Mouse (Mus musculus): Measurements from ENCODE around the gene Etfa. TPM values are rescaled to one million over a fixed set of nuclear protein-coding genes. Genes with fewer than 3 reads are reported as not detected.

The Etfa gene
- polyA plus RNA-seq, 1 experiment from 2014 or later, result 216 TPM

DNA sequence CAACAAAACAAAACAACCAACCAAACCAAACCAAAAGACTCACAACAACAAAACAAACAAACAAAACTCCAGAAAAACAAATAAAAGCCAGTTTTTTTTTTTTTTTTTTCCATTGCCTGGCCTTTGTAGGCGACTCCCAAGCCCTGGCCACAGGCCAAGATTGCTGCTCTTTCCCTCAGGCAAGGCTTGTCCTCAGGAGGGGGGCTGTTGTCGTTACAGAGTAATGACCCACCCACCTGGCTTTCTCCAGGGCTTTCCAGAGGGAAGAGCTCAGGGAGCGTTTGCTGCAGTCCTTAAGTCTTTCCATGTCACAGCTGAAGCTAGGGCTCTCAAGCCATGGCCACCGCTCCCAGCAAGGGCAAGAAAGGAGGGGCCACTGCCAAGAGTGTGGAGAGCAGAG, 26.3 kb upstream of the Etfa start, which contains the start of gene Isl2:
TSS of gene Isl2 (plus strand) at position 296 of the 400 bp plus-strand sequence.
- H3K27ac ChIP-seq (ENCODE audit: low read length), result no peak within 1 kb of the TSS
- ATAC-seq (ENCODE audit: low read depth), result no peak
- H3K9ac ChIP-seq (ENCODE audit: low read length), result no peak within 1 kb of the TSS
- no peaks in the 10 kb centered on the region for H3K9me3 ChIP-seq (ENCODE audit: control insufficient read depth, low read length)
- H3K4me1 ChIP-seq (replicated peaks; ENCODE audit: control insufficient read depth, insufficient read depth, low read length), result peaks cover 17% of the 10 kb centered on the region
- no peaks in the 10 kb centered on the region for H3K36me3 ChIP-seq (ENCODE audit: control insufficient read depth, insufficient read depth, low read length)
- H3K4me2 ChIP-seq (ENCODE audit: low read depth, low read length), result no peak within 1 kb of the TSS
- peaks cover 57% of the 10 kb centered on the region for H3K27me3 ChIP-seq (ENCODE audit: control insufficient read depth, insufficient read depth, low read depth, low read length)
- H3K4me3 ChIP-seq (ENCODE audit: low read length), result no peak within 1 kb of the TSS
- WGBS, result 8% methylated on average over 4 of the region's 4 CpGs

DNA sequence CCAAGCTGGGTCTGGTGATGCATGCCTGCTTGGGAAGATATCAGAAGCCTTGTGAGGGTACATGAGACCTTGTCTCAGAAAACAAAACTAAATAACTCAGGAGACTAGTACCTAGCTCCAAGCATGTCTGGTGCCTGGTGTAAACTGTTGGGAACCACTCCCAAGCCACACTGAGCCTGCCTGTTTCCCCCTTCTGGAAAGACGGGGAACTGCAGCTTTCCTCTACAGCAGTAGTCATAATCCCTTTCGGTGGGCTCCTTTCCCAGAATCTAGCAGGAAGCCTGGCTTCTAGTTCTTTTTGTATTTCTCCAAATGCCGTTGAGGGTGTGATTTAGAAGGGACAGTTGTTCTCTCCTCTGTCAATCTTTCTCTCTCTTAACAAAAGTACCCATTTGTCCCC, 23.9 kb upstream of the Etfa start:
- H3K4me2 ChIP-seq (ENCODE audit: low read depth, low read length), result no peak overlapping the region
- H3K36me3 ChIP-seq (ENCODE audit: control insufficient read depth, insufficient read depth, low read length), result no peaks in the 10 kb centered on the region
- peaks cover 5% of the 10 kb centered on the region for H3K4me1 ChIP-seq (replicated peaks; ENCODE audit: control insufficient read depth, insufficient read depth, low read length)
- no peaks in the 10 kb centered on the region for H3K9me3 ChIP-seq (ENCODE audit: control insufficient read depth, low read length)
- H3K27ac ChIP-seq (ENCODE audit: low read length), result no peak overlapping the region
- H3K9ac ChIP-seq (ENCODE audit: low read length), result no peak overlapping the region
- H3K4me3 ChIP-seq (ENCODE audit: low read length), result no peak overlapping the region
- whole genome bisulfite sequencing, result 22% methylated on average over 3 of the region's 3 CpGs
- peaks cover 36% of the 10 kb centered on the region for H3K27me3 ChIP-seq (ENCODE audit: control insufficient read depth, insufficient read depth, low read depth, low read length)
- ATAC-seq (ENCODE audit: low read depth), result 0 out of 2 replicates have a peak, but pooled peaks have one; percentile 35

DNA sequence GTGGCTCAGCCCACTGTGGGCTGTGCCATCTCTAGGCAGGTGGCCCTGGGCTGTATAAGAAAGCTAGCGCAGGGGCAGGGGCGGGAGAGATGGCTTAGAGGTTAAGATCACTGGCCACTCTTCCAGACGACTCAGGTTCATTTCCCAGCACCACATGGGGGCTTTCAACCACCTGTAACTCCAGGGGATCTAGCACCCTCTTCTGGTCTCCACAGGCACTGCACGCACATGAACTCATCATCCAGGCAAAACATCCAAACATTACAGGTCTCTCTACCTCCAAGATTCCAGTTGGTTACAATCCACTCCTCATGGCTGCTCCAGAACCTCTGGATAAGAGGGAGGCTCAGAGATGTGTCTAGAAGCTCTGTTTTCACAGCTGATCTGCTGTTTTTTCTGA, 13.7 kb upstream of the Etfa start:
- Histone ChIP-seq H3K9ac (ENCODE audit: low read length) (no peak overlapping the region), H3K27ac (ENCODE audit: low read length) (no peak overlapping the region), H3K4me3 (ENCODE audit: low read length) (no peak overlapping the region), H3K27me3 (ENCODE audit: control insufficient read depth, insufficient read depth, low read depth, low read length) (no peaks in the 10 kb centered on the region), H3K36me3 (ENCODE audit: control insufficient read depth, insufficient read depth, low read length) (no peaks in the 10 kb centered on the region), H3K4me1 (replicated peaks; ENCODE audit: control insufficient read depth, insufficient read depth, low read length) (no peaks in the 10 kb centered on the region), H3K9me3 (ENCODE audit: control insufficient read depth, low read length) (no peaks in the 10 kb centered on the region), H3K4me2 (ENCODE audit: low read depth, low read length) (no peak overlapping the region)
- no peak for ATAC-seq (ENCODE audit: low read depth)
- WGBS, result 47% methylated on average over 4 of the region's 4 CpGs

DNA sequence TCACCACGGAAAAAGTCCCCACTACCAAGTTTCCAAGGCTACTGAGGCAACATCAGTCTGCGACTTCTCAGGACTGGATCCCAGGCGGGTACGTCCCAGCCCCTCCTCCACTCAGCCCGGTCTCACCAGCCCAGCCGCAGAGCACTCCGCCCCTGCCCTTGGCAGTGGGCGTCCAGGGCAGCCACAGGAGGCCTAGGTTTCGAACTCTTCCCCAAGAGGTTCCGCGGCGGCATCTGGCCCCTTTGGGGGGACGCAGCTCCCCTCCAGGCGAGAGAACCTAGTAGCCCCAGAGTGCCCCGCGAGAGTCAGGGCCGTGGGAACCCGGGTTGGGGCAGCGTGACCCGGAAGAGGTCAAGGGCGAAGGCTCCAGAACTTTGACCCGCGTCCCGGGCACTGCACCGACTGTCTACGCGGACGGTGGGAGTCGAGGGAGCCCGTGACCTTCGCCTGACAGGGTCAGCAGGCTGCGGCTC, 486 bp downstream of the Etfa start:
- peak overlapping the region; percentile 94 for H3K27ac ChIP-seq (ENCODE audit: low read length)
- no peaks in the 10 kb centered on the region for H3K36me3 ChIP-seq (ENCODE audit: control insufficient read depth, insufficient read depth, low read length)
- WGBS, result under 1% methylated on average over 32 of the region's 32 CpGs
- ATAC-seq (ENCODE audit: low read depth), result peak; percentile 85
- H3K27me3 ChIP-seq (ENCODE audit: control insufficient read depth, insufficient read depth, low read depth, low read length), result no peaks in the 10 kb centered on the region; the same call in 1 of the 2 replicates
- H3K9ac ChIP-seq (ENCODE audit: low read length), result peak overlapping the region; percentile 96
- peak overlapping the region; percentile 91 for H3K4me2 ChIP-seq (ENCODE audit: low read depth, low read length)
- H3K4me3 ChIP-seq (ENCODE audit: low read length), result peak overlapping the region; percentile 98
- peaks cover 14% of the 10 kb centered on the region; the same call in 1 of the 2 replicates for H3K4me1 ChIP-seq (replicated peaks; ENCODE audit: control insufficient read depth, insufficient read depth, low read length)
- no peaks in the 10 kb centered on the region for H3K9me3 ChIP-seq (ENCODE audit: control insufficient read depth, low read length)

DNA sequence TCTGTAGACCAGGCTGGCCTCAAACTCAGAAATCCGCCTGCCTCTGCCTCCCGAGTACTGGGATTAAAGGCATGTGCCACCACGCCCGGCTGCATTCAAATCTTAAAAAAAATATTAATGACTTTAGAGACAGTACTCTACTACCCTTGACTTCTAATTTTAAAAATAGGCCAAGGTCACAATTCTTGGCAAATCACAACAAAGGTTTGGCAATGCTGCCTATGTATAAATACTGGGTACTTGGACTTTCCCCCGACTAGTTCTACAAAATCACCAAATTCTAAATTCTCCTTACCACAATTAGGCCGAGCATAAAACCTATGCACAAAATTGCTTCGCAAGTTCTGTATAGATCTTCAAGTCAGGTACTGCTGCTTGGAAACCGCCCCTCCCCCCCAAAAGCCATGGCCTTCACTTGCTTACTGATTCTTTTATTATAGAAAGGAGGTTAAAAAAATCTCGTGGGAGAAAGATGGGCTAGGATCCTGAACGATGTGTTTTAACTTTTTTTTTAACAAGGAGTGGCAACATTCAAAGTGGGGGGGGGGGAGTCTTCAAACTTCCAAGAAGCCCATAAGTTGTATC, 1.3 kb downstream of the Etfa start:
- Histone ChIP-seq H3K9me3 (ENCODE audit: control insufficient read depth, low read length) (no peaks in the 10 kb centered on the region), H3K4me3 (ENCODE audit: low read length) (peak overlapping the region; percentile 98), H3K27ac (ENCODE audit: low read length) (no peak overlapping the region), H3K36me3 (ENCODE audit: control insufficient read depth, insufficient read depth, low read length) (no peaks in the 10 kb centered on the region), H3K4me2 (ENCODE audit: low read depth, low read length) (peak overlapping the region; percentile 91), H3K4me1 (replicated peaks; ENCODE audit: control insufficient read depth, insufficient read depth, low read length) (peaks cover 14% of the 10 kb centered on the region; the same call in 1 of the 2 replicates), H3K27me3 (ENCODE audit: control insufficient read depth, insufficient read depth, low read depth, low read length) (no peaks in the 10 kb centered on the region; the same call in 1 of the 2 replicates), H3K9ac (ENCODE audit: low read length) (no peak overlapping the region)
- ATAC-seq (ENCODE audit: low read depth), result no peak
- WGBS, result 74% methylated on average over 10 of the region's 10 CpGs

DNA sequence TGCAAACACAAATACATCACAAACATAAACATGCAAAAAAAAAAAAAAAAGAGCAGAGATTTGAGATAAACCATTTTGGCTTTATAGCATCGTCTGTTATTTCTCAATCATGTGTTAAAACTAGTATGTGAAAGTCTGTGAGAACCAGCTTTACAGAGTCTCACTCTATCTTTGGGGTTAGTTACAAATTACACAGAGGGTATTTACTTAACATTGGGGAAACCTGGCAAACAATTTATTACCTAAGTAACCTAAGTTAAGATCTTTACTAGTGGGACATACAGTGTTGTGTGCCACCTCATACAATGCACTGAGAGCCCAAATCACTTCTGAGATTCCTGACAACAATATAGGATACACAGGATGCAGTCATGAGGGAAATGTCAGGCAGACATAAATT, 2.3 kb downstream of the Etfa start:
- H3K36me3 ChIP-seq (ENCODE audit: control insufficient read depth, insufficient read depth, low read length), result no peaks in the 10 kb centered on the region
- no peak overlapping the region for H3K4me3 ChIP-seq (ENCODE audit: low read length)
- WGBS, result 72% methylated on average over 1 of the region's 1 CpGs
- no peak overlapping the region for H3K4me2 ChIP-seq (ENCODE audit: low read depth, low read length)
- H3K4me1 ChIP-seq (replicated peaks; ENCODE audit: control insufficient read depth, insufficient read depth, low read length), result peaks cover 14% of the 10 kb centered on the region; the same call in 1 of the 2 replicates
- H3K9me3 ChIP-seq (ENCODE audit: control insufficient read depth, low read length), result no peaks in the 10 kb centered on the region
- no peaks in the 10 kb centered on the region; the same call in 1 of the 2 replicates for H3K27me3 ChIP-seq (ENCODE audit: control insufficient read depth, insufficient read depth, low read depth, low read length)
- no peak overlapping the region for H3K9ac ChIP-seq (ENCODE audit: low read length)
- no peak for ATAC-seq (ENCODE audit: low read depth)
- no peak overlapping the region for H3K27ac ChIP-seq (ENCODE audit: low read length)

DNA sequence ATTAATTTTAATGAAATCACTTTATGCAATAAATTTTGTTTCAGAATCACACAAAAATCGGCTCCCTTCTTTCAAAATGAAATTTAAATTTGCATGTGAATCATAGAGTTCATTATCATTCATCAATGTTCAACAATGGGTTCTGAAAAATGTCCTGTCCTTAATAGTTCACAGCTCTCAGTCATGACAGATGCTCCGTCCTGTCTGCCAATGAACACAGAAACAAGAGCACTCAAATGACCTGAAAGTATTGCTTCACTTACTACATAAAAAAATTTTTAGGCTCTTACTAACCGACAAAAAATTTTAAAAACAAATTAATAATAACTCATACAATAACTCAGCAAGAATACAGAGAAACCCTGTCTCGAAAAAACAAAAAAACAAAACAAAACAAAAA, 3.3 kb downstream of the Etfa start:
- Histone ChIP-seq H3K27ac (ENCODE audit: low read length) (no peak overlapping the region), H3K9me3 (ENCODE audit: control insufficient read depth, low read length) (no peaks in the 10 kb centered on the region), H3K4me2 (ENCODE audit: low read depth, low read length) (no peak overlapping the region), H3K9ac (ENCODE audit: low read length) (no peak overlapping the region), H3K36me3 (ENCODE audit: control insufficient read depth, insufficient read depth, low read length) (no peaks in the 10 kb centered on the region), H3K4me3 (ENCODE audit: low read length) (no peak overlapping the region), H3K4me1 (replicated peaks; ENCODE audit: control insufficient read depth, insufficient read depth, low read length) (peaks cover 14% of the 10 kb centered on the region; the same call in 1 of the 2 replicates), H3K27me3 (ENCODE audit: control insufficient read depth, insufficient read depth, low read depth, low read length) (no peaks in the 10 kb centered on the region; the same call in 1 of the 2 replicates)
- 76% methylated on average over 4 of the region's 4 CpGs for WGBS
- no peak for ATAC-seq (ENCODE audit: low read depth)

DNA sequence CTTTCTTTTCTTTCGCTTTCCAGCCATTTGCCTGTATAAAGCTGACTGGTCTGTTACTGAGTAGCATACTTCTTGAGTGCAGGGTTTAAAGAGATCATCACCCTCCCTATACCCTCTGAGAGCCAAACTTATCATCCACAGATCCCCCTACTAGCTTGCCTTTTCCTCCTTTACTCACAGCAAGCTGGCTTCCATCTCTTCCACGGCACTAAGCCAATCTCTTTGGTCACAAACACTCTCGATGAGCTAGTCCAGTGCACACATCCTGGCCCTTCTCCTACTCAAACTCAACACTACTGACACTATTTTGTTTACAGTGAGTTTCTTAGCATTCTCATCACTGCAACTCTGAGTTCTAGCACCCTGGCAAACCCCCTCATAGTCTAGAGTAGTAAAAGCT, 4.1 kb downstream of the Etfa start:
- Histone ChIP-seq H3K9ac (ENCODE audit: low read length) (no peak overlapping the region), H3K4me2 (ENCODE audit: low read depth, low read length) (no peak overlapping the region), H3K27me3 (ENCODE audit: control insufficient read depth, insufficient read depth, low read depth, low read length) (no peaks in the 10 kb centered on the region), H3K4me1 (replicated peaks; ENCODE audit: control insufficient read depth, insufficient read depth, low read length) (peaks cover 14% of the 10 kb centered on the region; the same call in 1 of the 2 replicates), H3K4me3 (ENCODE audit: low read length) (no peak overlapping the region), H3K9me3 (ENCODE audit: control insufficient read depth, low read length) (no peaks in the 10 kb centered on the region), H3K36me3 (ENCODE audit: control insufficient read depth, insufficient read depth, low read length) (no peaks in the 10 kb centered on the region), H3K27ac (ENCODE audit: low read length) (no peak overlapping the region)
- no peak for ATAC-seq (ENCODE audit: low read depth)
- 75% methylated on average over 3 of the region's 3 CpGs for WGBS

DNA sequence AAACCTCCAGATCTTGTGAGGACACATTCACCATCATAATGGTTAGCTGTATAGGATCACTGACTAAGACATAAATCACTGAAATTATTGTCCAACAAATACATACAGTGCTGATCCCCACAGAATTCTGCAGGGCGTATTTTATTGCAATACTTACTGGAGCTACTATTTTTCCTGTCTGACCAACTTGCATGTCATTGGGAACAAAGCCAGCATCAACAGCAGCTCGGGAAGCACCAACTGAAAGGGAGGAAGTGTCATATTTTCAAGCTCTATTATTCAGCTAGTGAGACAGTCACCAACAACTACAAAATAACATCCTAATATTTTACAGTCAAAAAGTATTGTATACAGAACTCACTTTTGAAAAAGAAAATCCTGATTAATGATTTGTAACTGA, 29.9 kb downstream of the Etfa start:
- 56% methylated on average over 2 of the region's 2 CpGs for WGBS
- Histone ChIP-seq H3K27ac (ENCODE audit: low read length) (no peak overlapping the region), H3K4me2 (ENCODE audit: low read depth, low read length) (no peak overlapping the region), H3K9me3 (ENCODE audit: control insufficient read depth, low read length) (no peaks in the 10 kb centered on the region), H3K36me3 (ENCODE audit: control insufficient read depth, insufficient read depth, low read length) (peaks cover 5% of the 10 kb centered on the region; the same call in 1 of the 2 replicates), H3K9ac (ENCODE audit: low read length) (no peak overlapping the region), H3K27me3 (ENCODE audit: control insufficient read depth, insufficient read depth, low read depth, low read length) (no peaks in the 10 kb centered on the region), H3K4me3 (ENCODE audit: low read length) (no peak overlapping the region), H3K4me1 (replicated peaks; ENCODE audit: control insufficient read depth, insufficient read depth, low read length) (no peaks in the 10 kb centered on the region)
- no peak for ATAC-seq (ENCODE audit: low read depth)
